Comparison of ENCODE assay signal across 11 mouse cellular contexts in the genomic region with DNA sequence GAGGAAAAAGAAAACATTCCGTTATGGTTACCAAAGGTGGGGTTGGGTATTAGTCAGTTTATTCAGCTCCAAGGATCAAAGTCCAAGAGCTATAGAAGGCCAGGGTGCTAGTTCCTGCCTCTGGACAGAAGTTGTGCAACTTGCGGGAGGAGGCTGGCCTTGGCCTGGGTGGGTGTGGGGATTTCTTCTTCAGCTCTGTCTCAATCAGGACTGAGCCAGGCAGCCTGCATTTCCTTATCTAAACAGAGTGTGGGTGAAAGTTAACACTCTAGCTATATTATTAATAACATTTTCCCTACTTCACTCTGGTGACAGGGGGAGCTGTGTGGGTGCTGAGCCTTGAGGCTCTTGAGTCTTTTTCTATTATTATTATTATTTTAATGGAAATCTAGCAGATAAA. TPM values are rescaled to one million over a fixed set of nuclear protein-coding genes. Genes with fewer than 3 reads are reported as not detected.
DNase-seq lines count a peak whose midpoint lies in the region; ATAC-seq and TF ChIP-seq lines count a peak whose summit lies in the region.
"Had no signal": no experiment of that assay in that cellular context is flagged by ENCODE, and none has a peak within 500 bp of the region (broad histone marks: within the 10 kb centered on the region; RNA-seq: fewer than 3 reads in every experiment).

No protein-coding gene starts in this region.

- H3K36me3 ChIP-seq in liver, postnatal 0 days (replicated peaks; ENCODE audit: insufficient read depth, low read length) = no peaks in the 10 kb centered on the region
- H3K36me3 ChIP-seq: embryonic facial prominence, embryonic 13.5 days; neural tube, embryonic 13.5 days had no signal

- peak; percentile 15; the same call in 1 of the 2 replicates for TF ChIP-seq CTCF in liver, postnatal 0 days (IDR thresholded peaks at IDR 0.05; ENCODE audit: low read depth)

- peaks cover 14% of the 10 kb centered on the region for H3K4me1 ChIP-seq in liver, postnatal 0 days (ENCODE audit: insufficient read depth)
- H3K4me1 ChIP-seq: neural tube, embryonic 13.5 days had no signal

- H3K4me3 ChIP-seq in liver, postnatal 0 days (ENCODE audit: low read depth, low read length) = no peak overlapping the region
- H3K4me3 ChIP-seq: embryonic facial prominence, embryonic 13.5 days; neural tube, embryonic 13.5 days had no signal

- H3K4me2 ChIP-seq in liver, postnatal 0 days (ENCODE audit: low read depth, low read length) = no peak overlapping the region
- H3K4me2 ChIP-seq: embryonic facial prominence, embryonic 13.5 days; neural tube, embryonic 13.5 days had no signal

- no peaks in the 10 kb centered on the region for H3K9me3 ChIP-seq in liver, postnatal 0 days (ENCODE audit: low read length)
- H3K9me3 ChIP-seq: embryonic facial prominence, embryonic 13.5 days; neural tube, embryonic 13.5 days had no signal

- no peak overlapping the region for H3K9ac ChIP-seq in liver, postnatal 0 days (replicated peaks)
- H3K9ac ChIP-seq: embryonic facial prominence, embryonic 13.5 days; neural tube, embryonic 13.5 days had no signal

- TF ChIP-seq EP300 in liver, postnatal 0 days (IDR thresholded peaks at IDR 0.05; ENCODE audit: low read depth) = peak; percentile 85; the same call in 1 of the 2 replicates

- H3K27ac ChIP-seq in liver, postnatal 0 days (ENCODE audit: low read depth) = peak overlapping the region; percentile 82
- H3K27ac ChIP-seq: embryonic facial prominence, embryonic 13.5 days; neural tube, embryonic 13.5 days had no signal

- peak; percentile 61 for ATAC-seq in erythroid progenitor cell, adult 5-6 weeks (replicated peaks; ENCODE audit: low FRiP score, poor library complexity, severe bottlenecking)
- peak; percentile 96 for ATAC-seq in liver, postnatal 0 days
- ATAC-seq in CD4-positive, CD25-positive, alpha-beta regulatory T cell, adult 4 months = no peak

- H3K27me3 ChIP-seq in liver, postnatal 0 days (ENCODE audit: insufficient read depth, low read length) = no peaks in the 10 kb centered on the region
- H3K27me3 ChIP-seq: embryonic facial prominence, embryonic 13.5 days; neural tube, embryonic 13.5 days had no signal

- peak; percentile 68 for DNase-seq in ovary, postnatal 36 days (ENCODE audit: low spot score)
- no peak for DNase-seq in ovary, postnatal 10 days (ENCODE audit: low spot score)
- peak; percentile 81 for DNase-seq in liver, postnatal 0 days
- DNase-seq in urinary bladder, postnatal 36 days (ENCODE audit: low spot score in 2 of 2) = peak; percentile 41 to 76
- DNase-seq in thymus, postnatal 14 days = no peak
- DNase-seq in cerebellum, postnatal 25 days = no peak
- DNase-seq: thymus, postnatal 36 days had no signal

- WGBS in liver, postnatal 0 days (ENCODE audit: insufficient replicate concordance) = 20% methylated on average over 2 of the region's 2 CpGs

RNA-seq across cellular contexts. Expression of a gene that starts 12.6 kb away (rescaled TPM):
- total RNA-seq in erythroid progenitor cell, adult 5-6 weeks (2015; ENCODE audit: low replicate concordance) = 99.3 and 104 TPM in 2 replicates
- total RNA-seq in erythroid progenitor cell, adult 5-6 weeks (2017; ENCODE audit: low replicate concordance) = 39.4 and 52.6 TPM in 2 replicates
- 2,167 and 2,192 TPM in 2 replicates for polyA plus RNA-seq in liver, postnatal 0 days (2015; fragmentation: Nextera tagmentation; extraction: Ambion mirVana)
- polyA plus RNA-seq in CD4-positive, CD25-positive, alpha-beta regulatory T cell, adult 4 months (2017; shearing (Covaris generic)) = 100 to 1,000 TPM; 602 to 696 TPM

RNA-seq across cellular contexts. Expression of a gene that starts 21.3 kb away (rescaled TPM):
- total RNA-seq in erythroid progenitor cell, adult 5-6 weeks (2015; ENCODE audit: low replicate concordance) = 130 and 134 TPM in 2 replicates
- total RNA-seq in erythroid progenitor cell, adult 5-6 weeks (2017; ENCODE audit: low replicate concordance) = 99.1 and 124 TPM in 2 replicates
- 320 and 321 TPM in 2 replicates for polyA plus RNA-seq in liver, postnatal 0 days (2015; fragmentation: Nextera tagmentation; extraction: Ambion mirVana)
- polyA plus RNA-seq in CD4-positive, CD25-positive, alpha-beta regulatory T cell, adult 4 months (2017; shearing (Covaris generic)) = 100 to 1,000 TPM; 296 to 324 TPM

RNA-seq across cellular contexts. Expression of a gene that starts 35.4 kb away (rescaled TPM):
- total RNA-seq in erythroid progenitor cell, adult 5-6 weeks (2015; ENCODE audit: low replicate concordance) = 2.9 and 12.6 TPM in 2 replicates
- 1.5 and 3.6 TPM in 2 replicates for total RNA-seq in erythroid progenitor cell, adult 5-6 weeks (2017; ENCODE audit: low replicate concordance)
- 10.8 and 10.9 TPM in 2 replicates for polyA plus RNA-seq in liver, postnatal 0 days (2015; fragmentation: Nextera tagmentation; extraction: Ambion mirVana)
- polyA plus RNA-seq in CD4-positive, CD25-positive, alpha-beta regulatory T cell, adult 4 months (2017; shearing (Covaris generic)) = 1 to 10 TPM; 3.4 to 9.2 TPM

RNA-seq across cellular contexts. Expression of a gene that starts 35.5 kb away (rescaled TPM):
- total RNA-seq in erythroid progenitor cell, adult 5-6 weeks (2015; ENCODE audit: low replicate concordance) = 61.2 and 127 TPM in 2 replicates
- total RNA-seq in erythroid progenitor cell, adult 5-6 weeks (2017; ENCODE audit: low replicate concordance) = 11.7 and 21.4 TPM in 2 replicates
- polyA plus RNA-seq in liver, postnatal 0 days (2015; fragmentation: Nextera tagmentation; extraction: Ambion mirVana) = 6.1 and 8.4 TPM in 2 replicates
- polyA plus RNA-seq in CD4-positive, CD25-positive, alpha-beta regulatory T cell, adult 4 months (2017; shearing (Covaris generic)) = 10 to 100 TPM; 50.5 to 55.9 TPM

RNA-seq across cellular contexts. Expression of a gene that starts 45.0 kb away (rescaled TPM):
- total RNA-seq in erythroid progenitor cell, adult 5-6 weeks (2015; ENCODE audit: low replicate concordance) = 75.5 and 103 TPM in 2 replicates
- total RNA-seq in erythroid progenitor cell, adult 5-6 weeks (2017; ENCODE audit: low replicate concordance) = 126 and 154 TPM in 2 replicates
- 30.0 and 30.6 TPM in 2 replicates for polyA plus RNA-seq in liver, postnatal 0 days (2015; fragmentation: Nextera tagmentation; extraction: Ambion mirVana)
- 10 to 100 TPM; 44.2 to 46.8 TPM for polyA plus RNA-seq in CD4-positive, CD25-positive, alpha-beta regulatory T cell, adult 4 months (2017; shearing (Covaris generic))

Comparison
In these comparisons a context has a peak if more than half of its experiments do, and no peak if none do; other contexts are left out.
1. DNase-seq: peak in ovary, postnatal 36 days (single experiment), liver, postnatal 0 days (single experiment) and urinary bladder, postnatal 36 days (2 of 2); none in ovary, postnatal 10 days (single experiment), thymus, postnatal 14 days (single experiment) and cerebellum, postnatal 25 days (0 of 2).